Mouse (Mus musculus) heart, postnatal 0 days (tissue): ENCODE measurements at regions not wholly inside any gene's neighbourhood (a gene's known extent, or its start where the extent isn't known, plus 50 kb on each side); places are given as distances from the start of the nearest gene placed in this dataset.

Experiments used
- CTCF ChIP-seq: IDR thresholded peaks from 2 replicates; pipeline ENCODE4 v1.5.1; 2016; ENCODE audit warnings: antibody characterized with exemption, control low read depth, low read depth
- EP300 ChIP-seq: IDR thresholded peaks from 2 replicates; pipeline ENCODE4 v1.6.1; 2016; ENCODE audit warnings: antibody characterized with exemption, low read depth

DNA sequence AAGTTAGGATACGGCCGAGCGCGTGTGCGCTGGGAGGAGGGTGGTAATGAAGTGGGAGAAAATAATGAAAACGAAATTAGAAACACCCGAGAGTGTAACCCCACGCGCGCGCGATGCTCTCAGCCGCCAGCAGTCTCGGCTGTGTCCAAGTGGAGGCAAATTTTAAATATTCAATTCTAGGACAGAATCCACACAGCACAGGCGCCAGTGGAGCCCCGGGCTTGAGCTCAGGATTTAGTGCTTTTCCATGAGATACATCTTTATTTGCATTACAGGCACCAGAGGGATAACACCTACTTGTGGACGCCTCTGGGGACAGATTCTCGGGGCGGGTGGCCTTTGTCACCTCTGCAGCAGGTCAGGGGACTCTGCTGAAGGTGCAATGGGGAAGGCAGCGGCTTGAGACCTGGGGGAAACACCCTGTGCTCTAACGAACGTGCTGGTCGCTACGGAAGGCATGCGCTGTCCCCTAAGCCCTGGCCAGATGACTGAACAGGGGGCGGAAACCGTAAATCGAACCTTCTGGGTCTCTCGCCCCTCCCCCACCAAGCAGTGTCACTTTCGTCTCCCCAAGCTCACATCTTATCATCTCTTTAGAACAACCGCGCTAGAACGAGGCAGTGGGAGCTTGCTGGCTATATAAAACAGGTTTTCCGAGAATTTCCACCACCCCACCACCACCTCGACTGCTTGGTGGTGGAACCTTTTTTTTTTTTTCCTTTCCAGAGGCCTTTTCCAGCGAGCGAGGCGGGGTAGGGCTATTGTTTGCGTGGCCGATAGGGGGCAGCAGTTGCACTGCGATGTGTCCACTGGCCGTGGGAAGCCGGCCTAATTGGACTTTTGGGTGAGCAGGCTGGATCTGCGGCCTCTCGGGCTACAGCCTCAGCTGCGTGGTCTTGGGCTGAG is 61.2 kb downstream of the Ccdc54 start:
- peak; percentile 86 for TF ChIP-seq CTCF
- no peak for TF ChIP-seq EP300
